Mouse (Mus musculus): Measurements from ENCODE around the gene Sdk1. TPM values are rescaled to one million over a fixed set of nuclear protein-coding genes. Genes with fewer than 3 reads are reported as not detected.

Sdk1 gene
- total and polyA plus RNA-seq, 2 experiments, result 0.18 to 0.27 TPM

GRCm38 (mm10) chr5:141344376-141344775 is 103.1 kb downstream of the Sdk1 start:
- TF ChIP-seq POLR2A (IDR thresholded peaks at IDR 0.05; ENCODE audit: extremely low read depth, insufficient read depth, low read length), result no peak
- TF ChIP-seq CTCF (IDR thresholded peaks at IDR 0.05; ENCODE audit: low read depth, low read length), result no peak
- Histone ChIP-seq H3K36me3 (ENCODE audit: control insufficient read depth, insufficient read depth, low read length) (no peaks in the 10 kb centered on the region), H3K27me3 (ENCODE audit: control insufficient read depth, insufficient read depth, low read length) (no peaks in the 10 kb centered on the region), H3K79me2 (ENCODE audit: control insufficient read depth, insufficient read depth, low read length) (no peaks in the 10 kb centered on the region), H3K4me1 (ENCODE audit: control insufficient read depth, insufficient read depth, low read length) (no peaks in the 10 kb centered on the region), H3K9ac (ENCODE audit: low read depth, low read length) (no peak overlapping the region), H3K27ac (replicated peaks; ENCODE audit: insufficient read depth, low read depth, low read length) (no peak overlapping the region), H3K4me3 (ENCODE audit: insufficient read depth, low read depth, low read length) (no peak overlapping the region)
- 68% methylated on average over 4 of the region's 4 CpGs for WGBS
- no peak for DNase-seq (ENCODE audit: extremely low read depth, low read depth, low spot score)

GRCm38 (mm10) chr5:141345476-141345875 is 104.2 kb downstream of the Sdk1 start:
- no peak overlapping the region for H3K27ac ChIP-seq (replicated peaks; ENCODE audit: insufficient read depth, low read depth, low read length)
- DNase-seq (ENCODE audit: extremely low read depth, low read depth, low spot score), result no peak
- TF ChIP-seq CTCF (IDR thresholded peaks at IDR 0.05; ENCODE audit: low read depth, low read length) (no peak), POLR2A (IDR thresholded peaks at IDR 0.05; ENCODE audit: extremely low read depth, insufficient read depth, low read length) (no peak)
- no peaks in the 10 kb centered on the region for H3K27me3 ChIP-seq (ENCODE audit: control insufficient read depth, insufficient read depth, low read length)
- no peaks in the 10 kb centered on the region for H3K36me3 ChIP-seq (ENCODE audit: control insufficient read depth, insufficient read depth, low read length)
- H3K4me1 ChIP-seq (ENCODE audit: control insufficient read depth, insufficient read depth, low read length), result no peaks in the 10 kb centered on the region
- no peaks in the 10 kb centered on the region for H3K79me2 ChIP-seq (ENCODE audit: control insufficient read depth, insufficient read depth, low read length)
- no peak overlapping the region for H3K4me3 ChIP-seq (ENCODE audit: insufficient read depth, low read depth, low read length)
- H3K9ac ChIP-seq (ENCODE audit: low read depth, low read length), result no peak overlapping the region
- 83% methylated on average over 5 of the region's 5 CpGs for WGBS

- Histone ChIP-seq H3K27me3 (ENCODE audit: control insufficient read depth, insufficient read depth, low read length) (no peaks in the 10 kb centered on the region), H3K27ac (replicated peaks; ENCODE audit: insufficient read depth, low read depth, low read length) (no peak overlapping the region), H3K9ac (ENCODE audit: low read depth, low read length) (no peak overlapping the region), H3K36me3 (ENCODE audit: control insufficient read depth, insufficient read depth, low read length) (no peaks in the 10 kb centered on the region; the same call in 1 of the 2 replicates), H3K4me3 (ENCODE audit: insufficient read depth, low read depth, low read length) (no peak overlapping the region), H3K79me2 (ENCODE audit: control insufficient read depth, insufficient read depth, low read length) (no peaks in the 10 kb centered on the region), H3K4me1 (ENCODE audit: control insufficient read depth, insufficient read depth, low read length) (peaks cover 3% of the 10 kb centered on the region; the same call in 1 of the 2 replicates)
- 73% methylated on average over 2 of the region's 2 CpGs for whole genome bisulfite sequencing
- DNase-seq (ENCODE audit: extremely low read depth, low read depth, low spot score), result no peak
- TF ChIP-seq POLR2A (IDR thresholded peaks at IDR 0.05; ENCODE audit: extremely low read depth, insufficient read depth, low read length), result no peak
- no peak for TF ChIP-seq CTCF (IDR thresholded peaks at IDR 0.05; ENCODE audit: low read depth, low read length)
Observed at GRCm38 (mm10) chr5:141362676-141363075, 121.4 kb downstream of the Sdk1 start.

- 42% methylated on average over 3 of the region's 3 CpGs for WGBS
- no peaks in the 10 kb centered on the region; the same call in 1 of the 2 replicates for H3K36me3 ChIP-seq (ENCODE audit: control insufficient read depth, insufficient read depth, low read length)
- no peak overlapping the region for H3K4me3 ChIP-seq (ENCODE audit: insufficient read depth, low read depth, low read length)
- no peak overlapping the region for H3K27ac ChIP-seq (replicated peaks; ENCODE audit: insufficient read depth, low read depth, low read length)
- TF ChIP-seq POLR2A (IDR thresholded peaks at IDR 0.05; ENCODE audit: extremely low read depth, insufficient read depth, low read length) (no peak), CTCF (IDR thresholded peaks at IDR 0.05; ENCODE audit: low read depth, low read length) (no peak)
- no peaks in the 10 kb centered on the region for H3K79me2 ChIP-seq (ENCODE audit: control insufficient read depth, insufficient read depth, low read length)
- no peak overlapping the region for H3K9ac ChIP-seq (ENCODE audit: low read depth, low read length)
- peaks cover 6% of the 10 kb centered on the region for H3K4me1 ChIP-seq (ENCODE audit: control insufficient read depth, insufficient read depth, low read length)
- peak; percentile 58 for DNase-seq (ENCODE audit: extremely low read depth, low read depth, low spot score)
- no peaks in the 10 kb centered on the region for H3K27me3 ChIP-seq (ENCODE audit: control insufficient read depth, insufficient read depth, low read length)
Observed at GRCm38 (mm10) chr5:141363956-141364355, 122.7 kb downstream of the Sdk1 start.

DNA sequence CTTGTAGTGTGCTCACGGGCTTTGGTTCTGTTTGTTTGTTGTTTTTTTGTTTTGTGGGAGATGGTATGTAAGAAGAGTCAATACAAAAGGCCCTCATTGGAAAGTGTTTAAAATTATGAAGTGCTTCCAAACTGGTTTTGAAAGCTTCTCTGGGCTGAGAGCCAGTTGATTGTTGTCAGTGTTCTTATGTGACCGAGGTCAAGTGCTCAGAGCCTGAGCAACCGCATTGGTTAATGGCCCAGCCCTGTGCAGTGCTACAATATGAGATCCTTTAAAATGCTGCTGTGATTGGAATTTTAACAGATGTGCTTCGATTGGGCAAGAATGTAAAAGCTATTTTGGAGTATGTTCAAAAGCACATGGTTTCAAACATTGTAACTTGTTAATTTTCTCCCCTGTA is 127.3 kb downstream of the Sdk1 start:
- TF ChIP-seq CTCF (IDR thresholded peaks at IDR 0.05; ENCODE audit: low read depth, low read length) (no peak), POLR2A (IDR thresholded peaks at IDR 0.05; ENCODE audit: extremely low read depth, insufficient read depth, low read length) (no peak)
- no peaks in the 10 kb centered on the region for H3K79me2 ChIP-seq (ENCODE audit: control insufficient read depth, insufficient read depth, low read length)
- peaks cover 8% of the 10 kb centered on the region for H3K4me1 ChIP-seq (ENCODE audit: control insufficient read depth, insufficient read depth, low read length)
- H3K27me3 ChIP-seq (ENCODE audit: control insufficient read depth, insufficient read depth, low read length), result no peaks in the 10 kb centered on the region
- peaks cover 2% of the 10 kb centered on the region; the same call in 1 of the 2 replicates for H3K36me3 ChIP-seq (ENCODE audit: control insufficient read depth, insufficient read depth, low read length)
- DNase-seq (ENCODE audit: extremely low read depth, low read depth, low spot score), result peak; percentile 88
- H3K27ac ChIP-seq (replicated peaks; ENCODE audit: insufficient read depth, low read depth, low read length), result no peak overlapping the region
- H3K4me3 ChIP-seq (ENCODE audit: insufficient read depth, low read depth, low read length), result no peak overlapping the region
- WGBS, result 11% methylated on average over 4 of the region's 4 CpGs
- H3K9ac ChIP-seq (ENCODE audit: low read depth, low read length), result no peak overlapping the region

DNA sequence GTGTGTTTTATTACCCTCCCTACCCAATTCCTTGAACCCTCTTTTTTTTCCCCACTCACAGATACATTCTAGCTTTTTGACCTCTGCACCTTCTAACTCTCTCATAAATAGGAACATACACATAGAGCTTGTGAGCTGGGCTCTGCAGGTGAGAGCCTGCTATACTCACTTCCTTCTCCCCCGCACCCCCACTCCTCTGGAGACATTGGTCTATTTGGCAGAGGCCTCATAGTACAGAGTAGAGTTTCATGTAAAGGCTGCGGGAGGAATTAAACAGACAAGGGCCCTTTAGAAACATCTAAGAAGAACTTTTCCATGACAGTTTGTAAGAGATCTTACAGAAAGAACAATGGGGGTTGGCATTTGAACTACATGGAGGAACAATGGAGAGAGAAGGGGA is 133.5 kb downstream of the Sdk1 start:
- peaks cover 2% of the 10 kb centered on the region; the same call in 1 of the 2 replicates for H3K36me3 ChIP-seq (ENCODE audit: control insufficient read depth, insufficient read depth, low read length)
- H3K27ac ChIP-seq (replicated peaks; ENCODE audit: insufficient read depth, low read depth, low read length), result no peak overlapping the region
- H3K4me3 ChIP-seq (ENCODE audit: insufficient read depth, low read depth, low read length), result no peak overlapping the region
- peaks cover 10% of the 10 kb centered on the region for H3K4me1 ChIP-seq (ENCODE audit: control insufficient read depth, insufficient read depth, low read length)
- no peaks in the 10 kb centered on the region for H3K27me3 ChIP-seq (ENCODE audit: control insufficient read depth, insufficient read depth, low read length)
- H3K9ac ChIP-seq (ENCODE audit: low read depth, low read length), result no peak overlapping the region
- whole genome bisulfite sequencing, result 91% methylated on average over 2 of the region's 2 CpGs
- H3K79me2 ChIP-seq (ENCODE audit: control insufficient read depth, insufficient read depth, low read length), result peaks cover 3% of the 10 kb centered on the region; the same call in 1 of the 2 replicates
- no peak for DNase-seq (ENCODE audit: extremely low read depth, low read depth, low spot score)
- TF ChIP-seq POLR2A (IDR thresholded peaks at IDR 0.05; ENCODE audit: extremely low read depth, insufficient read depth, low read length), result no peak
- no peak for TF ChIP-seq CTCF (IDR thresholded peaks at IDR 0.05; ENCODE audit: low read depth, low read length)
